Mouse (Mus musculus): Measurements from ENCODE around the gene Crygd.
"Not testable (repeated sequence)": the region's sequence is repeated elsewhere in the genome, so short reads cannot be mapped to it uniquely, and the experiment has no call there.

Gene Crygd

DNA sequence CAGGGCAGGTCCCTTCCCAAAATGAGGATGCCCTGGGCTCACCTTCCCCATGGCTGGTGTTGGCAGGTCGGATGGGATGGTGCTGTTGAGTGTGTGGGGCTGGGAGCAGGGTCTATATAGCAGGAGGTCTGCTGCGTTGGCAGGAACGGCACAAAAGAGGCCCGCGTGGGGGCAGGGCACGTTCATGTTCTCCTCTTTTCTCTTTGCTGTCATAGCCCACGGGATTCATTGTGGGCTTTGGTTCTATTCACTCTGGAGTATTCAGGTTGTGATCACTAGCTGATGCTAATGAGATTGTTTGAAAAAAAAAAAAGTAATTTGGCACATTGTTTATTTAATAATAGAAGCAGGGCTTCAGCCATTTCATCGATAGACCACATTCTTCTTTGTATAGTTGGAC lies at the start of gene Crygd:
Gene Crygd, minus strand, starts transcription at position 101 of the 400 bp plus-strand sequence.
- DNase-seq (ENCODE audit: low read depth) = no peak

DNA sequence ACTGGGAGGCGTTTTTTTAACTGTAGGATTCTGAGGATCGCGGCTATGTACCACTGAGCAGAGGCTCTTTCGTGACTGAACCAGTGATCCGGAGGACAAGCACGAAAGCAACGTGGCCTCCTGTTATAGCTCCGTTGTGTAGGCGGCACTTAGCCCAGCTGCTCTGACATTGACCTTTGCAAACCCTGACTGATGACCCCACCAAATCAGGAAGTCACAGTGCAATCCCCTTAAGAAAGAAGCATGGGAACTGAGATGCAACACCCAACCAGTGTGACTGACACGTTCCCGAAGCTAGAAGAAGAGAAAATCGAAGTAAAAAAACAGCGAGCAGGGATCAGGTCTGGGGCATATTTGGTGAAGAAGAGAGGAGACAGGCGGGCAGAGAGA lies 49.5 kb upstream of the Crygd start:
- DNase-seq (ENCODE audit: low read depth) = no peak

GRCm38 (mm10) chr1:65112031-65112806 lies 49.0 kb upstream of the Crygd start:
- peak; percentile 65 for DNase-seq (ENCODE audit: low read depth)

- DNase-seq (ENCODE audit: low read depth) = no peak
Measured at GRCm38 (mm10) chr1:65109756-65110435, 46.6 kb upstream of the Crygd start.

- DNase-seq (ENCODE audit: low read depth) = no peak
Measured at GRCm38 (mm10) chr1:65109196-65109595, 45.9 kb upstream of the Crygd start.

DNA sequence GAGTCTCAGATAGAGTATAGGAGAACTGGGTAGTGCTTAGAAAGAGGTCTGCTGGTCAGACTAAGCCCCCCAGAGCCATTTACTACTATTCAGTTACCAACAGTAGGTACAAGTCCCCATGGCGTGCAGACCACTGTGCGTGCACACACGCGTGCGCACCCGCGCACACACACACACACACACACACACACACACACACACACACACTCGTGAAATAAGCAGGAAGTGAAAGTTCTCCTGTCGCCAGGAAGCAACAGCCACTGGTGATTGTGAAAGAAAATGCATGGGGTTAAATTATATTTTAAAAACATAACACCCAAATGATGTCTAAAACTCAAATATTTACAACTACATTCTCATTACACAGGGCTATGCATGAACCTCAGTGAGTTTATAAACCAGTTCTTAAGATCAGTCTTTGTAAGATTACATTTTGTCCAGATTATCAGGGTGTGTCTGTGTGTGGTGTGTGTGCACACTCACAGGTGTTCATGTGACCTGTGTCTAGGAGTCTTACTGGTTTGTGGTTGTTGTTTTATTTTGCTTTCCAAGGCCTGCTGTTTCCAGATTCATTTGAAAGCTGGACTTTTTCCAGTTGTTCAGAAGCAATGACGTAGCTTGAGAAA lies 44.5 kb upstream of the Crygd start:
- DNase-seq (ENCODE audit: low read depth) = no peak

GRCm38 (mm10) chr1:65103273-65103672 lies 40.0 kb upstream of the Crygd start, which contains the start of gene Cryga:
Cryga (minus strand) TSS chr1:65103373.
- DNase-seq (ENCODE audit: low read depth) = no peak

- DNase-seq (ENCODE audit: low read depth) = no peak
Measured at GRCm38 (mm10) chr1:65096953-65097352, 33.7 kb upstream of the Crygd start.

DNA sequence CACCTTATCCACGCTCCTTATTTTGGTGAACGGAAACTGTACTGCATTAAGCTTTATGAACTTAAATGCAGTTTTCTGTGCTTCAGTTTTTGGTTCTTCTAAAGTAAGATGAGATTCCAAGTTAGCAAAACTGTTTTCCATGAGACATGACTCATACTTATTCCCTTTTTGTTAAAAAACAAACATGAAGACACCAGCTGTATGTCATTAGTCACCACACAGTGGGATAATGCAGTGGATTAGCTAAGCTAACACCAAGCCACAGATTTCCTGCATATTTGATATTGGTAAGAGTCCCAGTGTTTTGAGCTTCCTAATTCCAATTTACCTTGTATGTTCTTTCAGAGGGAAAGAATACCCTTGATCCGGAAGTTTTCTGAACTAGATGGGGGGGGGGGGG lies 28.3 kb upstream of the Crygd start:
- DNase-seq (ENCODE audit: low read depth) = no peak

DNA sequence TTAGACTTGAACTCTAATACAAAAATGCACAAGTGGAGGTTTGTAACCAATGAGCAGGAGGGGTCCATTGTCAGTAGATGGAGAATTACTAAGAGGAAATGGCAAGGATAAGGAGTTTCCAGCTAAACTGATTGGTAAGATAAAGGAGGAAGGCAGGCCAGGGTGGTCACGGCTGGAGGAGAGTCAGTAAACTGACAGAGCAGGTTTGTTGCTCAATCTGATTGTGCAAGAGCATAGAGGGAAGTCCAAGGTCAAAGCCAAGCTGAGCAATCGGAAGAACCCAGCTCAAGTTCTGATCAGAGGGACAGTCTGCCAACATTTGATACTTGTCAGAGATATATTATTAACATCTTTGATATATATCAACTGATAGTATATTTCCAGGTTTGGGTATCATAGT lies 27.1 kb upstream of the Crygd start:
- no peak for DNase-seq (ENCODE audit: low read depth)

DNA sequence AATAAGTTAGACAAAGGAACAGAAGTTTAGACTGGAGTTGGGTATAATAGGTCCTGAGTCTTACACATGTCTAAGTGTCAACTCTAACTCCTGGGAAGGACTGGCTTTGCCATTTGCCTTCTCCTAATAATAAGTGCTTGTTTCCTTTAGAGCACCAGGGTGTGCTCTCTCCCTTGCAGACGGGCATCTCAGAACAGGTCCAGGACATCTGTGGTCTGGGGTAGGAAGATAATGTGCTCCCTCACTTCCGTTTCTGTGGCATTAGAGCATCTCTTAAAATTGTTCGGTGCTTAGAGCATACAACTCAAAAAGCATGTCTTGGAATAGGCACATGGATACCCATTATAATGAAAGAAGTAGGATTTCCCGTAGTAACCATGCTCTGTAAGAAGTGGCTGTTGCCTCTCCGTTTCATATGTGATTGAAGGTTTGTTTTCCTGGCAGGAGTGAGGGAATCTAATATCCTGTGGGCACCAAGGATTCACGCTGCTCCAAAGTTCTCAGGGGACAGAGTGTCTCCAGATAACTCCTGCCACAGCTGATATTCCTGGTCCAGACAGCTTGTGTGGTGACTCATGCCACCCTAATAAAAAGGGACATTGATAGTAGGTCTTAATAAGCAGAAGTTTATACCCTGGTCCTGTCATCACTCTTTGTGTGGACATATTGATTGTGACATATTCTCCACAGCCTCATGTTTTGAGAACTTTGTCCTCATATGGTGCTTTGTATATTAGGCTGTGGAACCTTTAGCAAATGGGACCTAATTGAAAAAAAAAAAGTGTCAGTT lies 25.5 kb upstream of the Crygd start:
- no peak for DNase-seq (ENCODE audit: low read depth)

- DNase-seq (ENCODE audit: low read depth) = no peak
Measured at GRCm38 (mm10) chr1:65082188-65082587, 18.9 kb upstream of the Crygd start, which contains the start of gene Crygb. Crygb (minus strand) TSS chr1:65082288.

DNA sequence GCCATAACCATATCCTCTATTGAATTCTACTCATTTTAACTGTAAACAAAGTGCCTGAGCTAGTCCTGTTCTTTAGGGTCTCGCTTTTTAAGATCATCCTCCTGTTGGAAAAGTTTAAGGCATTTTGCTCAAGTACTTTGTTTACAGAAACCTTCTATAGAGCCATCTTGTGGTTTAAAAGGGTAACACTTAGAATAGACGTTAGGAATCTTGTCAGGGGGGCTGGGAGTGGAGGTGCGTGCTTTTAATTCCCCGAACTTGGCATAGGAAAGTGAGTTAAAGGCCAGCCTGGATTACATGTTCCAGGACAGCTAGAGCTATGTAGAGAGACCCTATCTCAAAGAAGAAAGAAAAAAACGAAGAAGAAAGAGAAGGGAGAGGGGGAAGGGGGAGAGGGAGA lies 12.4 kb upstream of the Crygd start:
- DNase-seq (ENCODE audit: low read depth) = no peak

- DNase-seq (ENCODE audit: low read depth) = no peak
Measured at GRCm38 (mm10) chr1:65073589-65073988, 10.3 kb upstream of the Crygd start, which contains the start of gene Crygc. Crygc (minus strand) TSS chr1:65073689.

DNA sequence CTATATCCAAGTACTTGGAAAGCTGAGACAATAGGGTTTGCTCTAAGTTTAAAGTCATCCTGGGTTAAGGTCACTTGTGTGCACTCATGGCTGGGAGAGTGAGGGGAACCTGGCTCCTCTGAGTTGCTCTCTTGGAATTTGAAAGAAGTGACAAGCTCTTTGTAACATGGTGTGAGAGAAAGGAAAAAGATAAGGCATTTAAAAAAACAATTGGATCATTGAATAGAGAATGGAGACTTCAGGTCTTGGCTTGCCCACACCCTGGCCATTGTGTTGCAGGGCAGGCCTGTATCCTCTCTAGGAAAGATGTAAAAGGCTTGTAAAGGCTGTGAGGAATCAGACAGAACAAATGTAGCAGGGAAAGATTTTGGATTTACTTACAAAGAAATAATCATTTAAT lies 4.6 kb upstream of the Crygd start:
- no peak for DNase-seq (ENCODE audit: low read depth)

GRCm38 (mm10) chr1:65064201-65064600 lies 949 bp upstream of the Crygd start:
- no peak for DNase-seq (ENCODE audit: low read depth)

DNA sequence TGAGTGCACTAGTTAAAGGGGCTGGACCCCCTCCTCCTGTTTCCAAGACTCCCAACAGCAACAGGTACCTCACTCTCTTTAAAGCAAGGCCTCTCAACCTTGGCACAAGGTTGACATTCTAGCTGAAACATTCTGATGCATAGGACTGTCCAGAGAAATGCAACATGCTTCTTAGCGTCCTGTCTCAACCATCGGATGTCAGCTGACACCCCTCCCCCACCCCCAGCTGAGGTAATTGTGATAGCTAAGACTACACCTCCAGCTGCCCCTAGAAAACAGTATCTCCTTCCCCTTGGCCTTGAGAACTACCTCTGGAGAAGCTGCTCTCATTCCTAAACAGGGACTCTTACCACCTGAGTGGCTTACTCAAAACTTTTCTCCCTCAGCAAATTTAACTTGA lies 11.1 kb downstream of the Crygd start:
- DNase-seq (ENCODE audit: low read depth) = no peak

DNA sequence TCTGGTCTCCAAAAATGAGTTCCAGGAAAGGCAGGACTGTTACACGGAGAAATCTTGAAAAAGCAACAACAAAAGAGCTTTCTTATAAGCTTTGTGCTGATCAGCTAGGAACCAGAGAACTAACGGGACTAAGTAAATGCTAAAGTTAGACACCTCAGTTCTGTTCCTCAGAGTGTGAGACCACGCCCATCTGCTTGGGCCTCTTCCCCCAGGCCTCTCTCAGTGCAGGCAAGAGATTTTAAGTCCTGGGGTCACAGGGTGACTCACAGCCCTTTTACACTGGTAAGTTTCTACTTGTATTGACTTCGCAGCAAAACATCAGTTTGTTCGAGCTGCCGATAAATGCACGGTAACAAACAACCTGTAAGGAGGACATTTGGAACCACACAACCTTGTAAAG lies 11.6 kb downstream of the Crygd start:
- no peak for DNase-seq (ENCODE audit: low read depth)

DNA sequence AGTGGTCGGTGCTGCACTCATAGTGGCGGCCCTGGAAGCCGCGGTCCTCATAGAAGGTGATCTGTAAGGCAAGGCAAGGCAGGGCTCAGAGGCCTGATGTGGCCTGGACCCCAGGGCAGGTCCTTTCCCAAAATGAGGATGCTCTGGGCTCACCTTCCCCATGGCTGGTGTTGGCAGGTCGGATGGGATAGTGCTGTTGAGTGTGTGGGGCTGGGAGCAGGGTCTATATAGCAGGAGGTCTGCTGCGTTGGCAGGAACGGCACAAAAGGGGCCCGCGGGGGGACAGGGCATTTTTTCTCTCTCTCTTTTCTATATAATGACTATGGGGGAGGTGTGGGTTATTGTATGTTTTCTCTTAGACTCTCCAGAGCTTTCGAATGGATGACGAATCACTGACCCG lies 12.3 kb downstream of the Crygd start, which contains the start of gene Cryge:
Gene Cryge, minus strand, starts transcription at position 198 of the 400 bp plus-strand sequence.
- DNase-seq (ENCODE audit: low read depth) = not testable (repeated sequence)

DNA sequence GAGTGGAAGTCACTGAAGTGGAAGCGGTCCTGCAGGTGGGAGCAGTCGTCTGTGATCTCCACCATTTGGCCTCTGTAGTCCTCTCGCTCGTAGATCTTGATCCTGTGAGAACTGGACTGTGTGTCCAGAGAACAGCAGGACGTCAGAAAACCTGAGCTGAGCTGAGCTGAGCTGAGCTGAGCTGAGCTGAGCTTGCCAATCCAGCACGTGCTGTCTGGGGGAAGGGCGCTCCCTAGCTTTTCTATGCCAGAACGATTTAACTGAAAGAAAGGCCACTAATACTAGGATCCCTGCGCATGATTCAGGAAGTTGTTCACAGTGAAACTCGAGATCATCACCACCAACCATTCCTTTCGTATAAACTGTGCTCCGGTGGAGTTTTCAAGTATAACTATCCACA lies 14.5 kb downstream of the Crygd start:
- no peak for DNase-seq (ENCODE audit: low read depth)

GRCm38 (mm10) chr1:65046401-65047109 lies 16.7 kb downstream of the Crygd start:
- peak; percentile 7 for DNase-seq (ENCODE audit: low read depth)
